Mouse (Mus musculus) hindbrain, postnatal 0 days (tissue): ENCODE results near the gene Gng2. TPM values are rescaled to one million over a fixed set of nuclear protein-coding genes. Genes with fewer than 3 reads are reported as not detected.

Source experiments
- ATAC-seq: fragments of 200-750 bp; cut with Nextera tagmentation; 2 replicates; pipeline ENCODE4 v1.8.0; 2017; ENCODE audit warnings: mild to moderate bottlenecking, moderate TSS enrichment, moderate library complexity
- DNase-seq: peaks from one replicate; pipeline ENCODE4 v3.0.0-alpha.2; 2015; ENCODE audit warnings: low spot score
- H3K27ac ChIP-seq: fragments of 300-500 bp; sonication (generic); 2 replicates; pipeline ENCODE4 v1.5.1; 2014; ENCODE audit warnings: mild to moderate bottlenecking
- H3K27me3 ChIP-seq: fragments of 300-500 bp; sonication (generic); 2 replicates; pipeline ENCODE4 v1.6.1; 2014; ENCODE audit warnings: low read length, mixed read lengths; ENCODE audit not compliant: insufficient read depth
- H3K36me3 ChIP-seq: fragments of 300-500 bp; sonication (generic); 2 replicates; pipeline ENCODE4 v1.6.1; 2014; ENCODE audit warnings: low read length, mixed read lengths; ENCODE audit not compliant: insufficient read depth
- H3K4me1 ChIP-seq: fragments of 300-500 bp; sonication (generic); 2 replicates; pipeline ENCODE4 v1.6.1; 2014; ENCODE audit warnings: antibody characterized with exemption, low read length, mixed read lengths; ENCODE audit not compliant: insufficient read depth
- H3K4me2 ChIP-seq: fragments of 300-500 bp; sonication (generic); 2 replicates; pipeline ENCODE4 v1.6.1; 2014; ENCODE audit warnings: low read depth, mild to moderate bottlenecking, low read length, moderate library complexity, mixed read lengths
- H3K4me3 ChIP-seq: fragments of 300-500 bp; sonication (generic); 2 replicates; pipeline ENCODE4 v1.5.1; 2014; ENCODE audit warnings: low read length
- H3K9ac ChIP-seq: fragments of 300-500 bp; sonication (generic); replicated peaks from 2 replicates; pipeline ENCODE4 v1.6.1; 2014; ENCODE audit warnings: mild to moderate bottlenecking, low read length, moderate library complexity, mixed read lengths
- H3K9me3 ChIP-seq: fragments of 300-500 bp; sonication (generic); 2 replicates; pipeline ENCODE4 v1.6.1; 2016; ENCODE audit warnings: low read length, mixed read lengths
- CTCF ChIP-seq: IDR thresholded peaks from 2 replicates; pipeline ENCODE4 v1.5.1; 2016; ENCODE audit warnings: antibody characterized with exemption, control low read depth, low read depth
- WGBS: fragments of 180-500 bp; shearing (Covaris S2); extraction: QIAGEN DNeasy Blood & Tissue Kit; methylation state at CpG from one replicate; pipeline ENCODE4 v1.1.7; 2014; 5-methylcytosine and 5-hydroxymethylcytosine counted together
- polyA plus RNA-seq: library from polyadenylated mRNA; unstranded; fragments of >200 nt; fragmentation: Nextera tagmentation; extraction: Ambion mirVana; gene quantifications from 2 replicates; pipeline ENCODE4 v1.2.1, GENCODE M21; 2015
- total RNA-seq: library from RNA; depleted of rRNA; stranded (reverse); fragments of >200 nt; gene quantifications from 2 replicates; pipeline ENCODE4 v1.2.3, GENCODE M21; 2014

Gng2 gene
- total and polyA plus RNA-seq, 2 experiments from 2014 or later, result 218 to 265 TPM

DNA sequence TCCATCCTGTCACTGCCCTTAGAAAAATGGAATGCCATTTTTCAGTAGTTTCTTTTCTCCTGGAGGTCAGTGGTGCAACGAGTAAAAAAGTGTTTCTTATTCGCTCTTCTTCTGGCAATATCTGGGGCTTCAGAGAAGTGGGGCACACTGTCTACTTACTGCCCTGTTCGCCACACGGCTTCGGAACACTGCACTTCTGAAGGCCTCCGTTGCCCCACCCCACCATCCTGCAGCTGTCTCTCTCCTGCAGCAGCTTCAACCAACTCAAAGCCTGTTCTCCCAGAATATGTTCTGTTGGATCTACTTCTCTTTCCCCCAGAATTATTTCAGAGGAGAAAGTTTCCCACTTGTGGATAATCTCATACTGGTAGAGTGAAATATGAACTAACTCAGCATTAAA lies 52.3 kb downstream of the Gng2 start:
- no peak for DNase-seq
- no peak for TF ChIP-seq CTCF
- ATAC-seq, result no peak
- no peaks in the 10 kb centered on the region; the same call in 1 of the 2 replicates for H3K36me3 ChIP-seq
- H3K9ac ChIP-seq, result no peak overlapping the region
- H3K4me1 ChIP-seq, result peaks cover 9% of the 10 kb centered on the region
- H3K4me3 ChIP-seq, result no peak overlapping the region
- H3K27ac ChIP-seq, result no peak overlapping the region
- H3K4me2 ChIP-seq, result no peak overlapping the region
- H3K27me3 ChIP-seq, result no peaks in the 10 kb centered on the region
- WGBS, result 77% methylated on average over 6 of the region's 6 CpGs
- H3K9me3 ChIP-seq, result no peaks in the 10 kb centered on the region

DNA sequence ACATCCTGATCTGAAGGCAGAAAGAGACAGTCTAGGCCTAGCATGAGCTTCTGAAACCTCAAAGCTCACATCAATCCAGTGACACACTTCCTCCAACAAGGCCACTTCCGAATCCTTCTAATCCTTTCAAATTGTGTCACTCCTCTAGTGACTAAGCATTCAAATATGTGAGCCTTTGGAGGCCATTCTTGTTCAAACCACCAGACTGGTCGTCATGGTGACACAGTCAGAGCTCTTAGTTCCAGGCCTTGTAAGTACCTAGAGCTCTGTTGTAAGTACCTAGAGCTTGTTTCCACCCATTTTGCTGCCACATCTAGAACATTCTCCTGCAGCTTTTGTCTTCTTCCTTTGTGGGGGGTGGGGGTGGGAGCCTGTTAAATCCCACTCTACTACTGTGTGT lies 53.3 kb downstream of the Gng2 start:
- TF ChIP-seq CTCF, result no peak
- H3K4me2 ChIP-seq, result no peak overlapping the region
- no peak overlapping the region for H3K27ac ChIP-seq
- DNase-seq (no peak), ATAC-seq (no peak)
- WGBS, result 91% methylated on average over 2 of the region's 2 CpGs
- no peaks in the 10 kb centered on the region for H3K27me3 ChIP-seq
- no peaks in the 10 kb centered on the region; the same call in 1 of the 2 replicates for H3K36me3 ChIP-seq
- H3K4me1 ChIP-seq, result peaks cover 10% of the 10 kb centered on the region
- H3K9me3 ChIP-seq, result no peaks in the 10 kb centered on the region
- H3K9ac ChIP-seq, result no peak overlapping the region
- no peak overlapping the region for H3K4me3 ChIP-seq

DNA sequence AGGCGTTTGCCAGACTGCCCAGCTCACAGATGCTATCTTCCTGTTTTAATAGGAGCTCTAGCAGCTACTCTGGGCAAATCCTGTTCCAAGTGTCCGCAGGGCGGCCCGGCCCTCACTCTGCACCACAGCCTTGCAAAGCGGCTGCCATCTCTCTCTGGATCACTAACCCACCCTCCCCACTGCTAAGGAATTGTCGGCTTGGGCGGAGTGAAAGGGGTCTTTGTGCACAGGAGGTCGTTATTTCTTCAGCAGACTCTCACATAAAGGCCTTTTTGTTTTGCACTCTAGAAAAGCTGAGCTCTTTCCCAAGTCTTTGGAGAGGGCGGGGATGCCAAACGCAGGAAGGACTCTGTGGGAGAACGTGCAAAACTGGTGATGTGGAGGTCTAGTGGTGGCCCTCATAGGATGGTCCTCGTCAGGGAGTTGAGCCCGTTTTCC lies 57.2 kb downstream of the Gng2 start:
- Histone ChIP-seq H3K36me3 (no peaks in the 10 kb centered on the region), H3K4me2 (no peak overlapping the region), H3K4me1 (peaks cover 9% of the 10 kb centered on the region; the same call in 1 of the 2 replicates), H3K9me3 (no peaks in the 10 kb centered on the region), H3K9ac (no peak overlapping the region), H3K27me3 (no peaks in the 10 kb centered on the region), H3K27ac (peak overlapping the region; percentile 66), H3K4me3 (no peak overlapping the region)
- DNase-seq, result peak; percentile 61
- 19% methylated on average over 13 of the region's 13 CpGs for WGBS
- peak; percentile 83 for ATAC-seq
- TF ChIP-seq CTCF, result no peak

DNA sequence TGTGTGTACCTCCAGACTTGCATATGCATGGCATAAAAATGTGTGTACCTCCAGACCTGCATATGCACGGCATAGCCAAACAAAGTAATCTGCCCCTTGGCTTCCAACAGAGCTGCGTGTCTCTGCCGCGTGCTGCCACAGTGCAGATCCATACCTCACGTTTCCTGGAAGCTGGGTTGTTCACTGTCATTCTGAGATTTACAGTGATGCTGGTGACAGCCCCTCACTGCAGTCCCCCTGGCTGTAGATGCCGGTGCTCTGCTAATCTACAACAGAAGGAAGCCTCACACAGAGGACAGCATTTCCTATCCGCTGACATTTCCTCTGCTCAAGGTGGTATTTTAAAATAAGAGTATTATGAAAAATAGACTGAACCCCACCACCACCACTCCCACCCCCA lies 57.6 kb downstream of the Gng2 start:
- Histone ChIP-seq H3K4me2 (no peak overlapping the region), H3K9me3 (no peaks in the 10 kb centered on the region), H3K27ac (peak overlapping the region; percentile 66), H3K9ac (no peak overlapping the region), H3K27me3 (no peaks in the 10 kb centered on the region), H3K4me3 (no peak overlapping the region), H3K36me3 (no peaks in the 10 kb centered on the region), H3K4me1 (peaks cover 9% of the 10 kb centered on the region; the same call in 1 of the 2 replicates)
- peak; percentile 39 for ATAC-seq
- DNase-seq, result peak; percentile 20
- TF ChIP-seq CTCF, result peak; percentile 17; the same call in 1 of the 2 replicates
- 32% methylated on average over 7 of the region's 7 CpGs for WGBS

DNA sequence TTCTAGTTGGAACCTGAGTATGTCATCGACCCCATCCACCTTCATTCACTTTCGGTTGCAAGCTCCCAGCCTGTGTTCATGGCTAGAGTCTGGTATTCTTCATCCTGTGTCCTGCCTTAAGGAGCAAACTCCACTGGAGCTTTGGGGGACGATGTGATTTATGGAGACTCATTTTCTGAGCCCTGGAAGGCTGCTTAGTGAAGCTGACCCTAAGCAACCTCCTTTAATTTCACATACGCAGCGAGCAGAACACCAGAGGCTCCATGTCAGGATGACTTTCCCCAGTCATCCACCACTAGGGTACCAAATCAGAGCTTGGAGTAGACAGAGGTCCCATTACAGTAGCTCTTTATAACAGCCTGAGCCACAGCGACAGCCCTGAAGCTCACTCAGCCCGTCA lies 59.9 kb downstream of the Gng2 start:
- WGBS, result 81% methylated on average over 7 of the region's 7 CpGs
- H3K36me3 ChIP-seq, result no peaks in the 10 kb centered on the region

DNA sequence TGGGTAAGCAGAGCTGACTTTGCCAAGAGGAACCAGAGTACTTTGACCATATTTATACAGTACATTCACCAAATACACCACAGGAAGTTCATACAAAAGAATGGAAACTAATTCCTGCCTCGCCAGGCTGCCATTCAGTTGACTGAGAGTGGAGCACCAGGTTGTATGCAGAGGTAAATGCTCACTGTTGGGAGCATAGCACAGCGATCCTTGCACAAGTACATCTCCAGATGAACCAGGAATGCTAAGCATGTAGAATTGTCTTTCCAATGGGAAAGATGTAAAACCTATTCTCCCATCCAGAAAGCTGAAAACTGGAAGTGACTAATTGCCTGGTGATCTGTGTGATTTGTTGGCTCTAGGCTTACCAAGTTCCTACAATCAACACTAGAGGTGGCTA lies 61.1 kb downstream of the Gng2 start:
- no peak for ATAC-seq
- 83% methylated on average over 2 of the region's 2 CpGs for whole genome bisulfite sequencing
- H3K4me2 ChIP-seq, result no peak overlapping the region
- DNase-seq, result peak; percentile 25
- no peaks in the 10 kb centered on the region for H3K9me3 ChIP-seq
- no peaks in the 10 kb centered on the region for H3K36me3 ChIP-seq
- peak; percentile 43; the same call in 1 of the 2 replicates for TF ChIP-seq CTCF
- H3K4me1 ChIP-seq, result peaks cover 9% of the 10 kb centered on the region; the same call in 1 of the 2 replicates
- H3K4me3 ChIP-seq, result no peak overlapping the region
- no peak overlapping the region for H3K27ac ChIP-seq
- H3K9ac ChIP-seq, result no peak overlapping the region
- no peaks in the 10 kb centered on the region for H3K27me3 ChIP-seq

More for the DNA sequence above, 59.9 kb downstream of the Gng2 start:
- TF ChIP-seq CTCF, result no peak
- Histone ChIP-seq H3K9me3 (no peaks in the 10 kb centered on the region), H3K4me1 (peaks cover 9% of the 10 kb centered on the region; the same call in 1 of the 2 replicates), H3K4me3 (no peak overlapping the region), H3K9ac (no peak overlapping the region), H3K4me2 (no peak overlapping the region), H3K27ac (no peak overlapping the region), H3K27me3 (no peaks in the 10 kb centered on the region)
- DNase-seq, result no peak
- no peak for ATAC-seq

DNA sequence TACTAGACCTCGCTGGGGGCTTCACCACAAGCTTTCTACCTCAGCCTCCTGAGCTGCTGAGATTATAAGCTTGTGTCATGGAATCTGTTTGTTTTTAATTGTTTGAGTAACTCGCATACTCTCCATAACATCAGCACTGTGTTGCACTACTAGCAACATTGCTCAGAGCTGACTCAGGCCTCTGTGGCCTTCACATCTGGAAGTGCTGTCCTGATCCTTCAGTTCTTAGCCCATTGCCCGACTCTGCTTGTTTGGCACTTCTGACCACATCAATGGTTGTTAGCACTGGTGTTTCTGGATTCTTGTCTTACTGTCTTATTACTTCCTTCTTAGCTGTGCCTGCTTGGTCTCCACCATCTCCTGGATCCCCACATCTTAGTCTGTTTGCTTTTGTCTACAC lies 64.5 kb downstream of the Gng2 start:
- Histone ChIP-seq H3K9ac (no peak overlapping the region), H3K4me1 (0 out of 2 replicates have a peak, but pooled peaks cover 3% of the 10 kb centered on the region), H3K9me3 (no peaks in the 10 kb centered on the region), H3K27me3 (no peaks in the 10 kb centered on the region), H3K36me3 (no peaks in the 10 kb centered on the region), H3K27ac (no peak overlapping the region), H3K4me2 (no peak overlapping the region), H3K4me3 (no peak overlapping the region)
- WGBS, result 88% methylated on average over 3 of the region's 3 CpGs
- TF ChIP-seq CTCF, result no peak
- no peak for ATAC-seq
- DNase-seq, result no peak
